Mouse (Mus musculus) hindbrain, embryonic 12.5 days (tissue): ENCODE measurements around the gene Usp20. TPM values are rescaled to one million over a fixed set of nuclear protein-coding genes. Genes with fewer than 3 reads are reported as not detected.

Source experiments
- ATAC-seq: fragments of 200-750 bp; cut with Nextera tagmentation; 2 replicates; pipeline ENCODE4 v1.8.0; 2017; ENCODE audit warnings: moderate TSS enrichment; ENCODE audit not compliant: low FRiP score
- H3K27ac ChIP-seq: fragments of 300-500 bp; sonication (generic); 2 replicates; pipeline ENCODE4 v1.5.1; 2016; ENCODE audit warnings: mild to moderate bottlenecking
- H3K27me3 ChIP-seq: fragments of 300-500 bp; sonication (generic); 2 replicates; pipeline ENCODE4 v1.6.1; 2016; ENCODE audit warnings: mild to moderate bottlenecking
- H3K36me3 ChIP-seq: fragments of 300-500 bp; sonication (generic); 2 replicates; pipeline ENCODE4 v1.6.1; 2016; ENCODE audit warnings: mild to moderate bottlenecking
- H3K4me1 ChIP-seq: fragments of 300-500 bp; sonication (generic); 2 replicates; pipeline ENCODE4 v1.6.1; 2016
- H3K4me2 ChIP-seq: fragments of 300-500 bp; sonication (generic); replicated peaks from 2 replicates; pipeline ENCODE4 v1.6.1; 2016; ENCODE audit warnings: mild to moderate bottlenecking
- H3K4me3 ChIP-seq: fragments of 300-500 bp; sonication (generic); 2 replicates; pipeline ENCODE4 v1.5.1; 2016; ENCODE audit warnings: mild to moderate bottlenecking
- H3K9ac ChIP-seq: fragments of 300-500 bp; sonication (generic); 2 replicates; pipeline ENCODE4 v1.6.1; 2016; ENCODE audit warnings: mild to moderate bottlenecking, moderate library complexity
- H3K9me3 ChIP-seq: fragments of 300-500 bp; sonication (generic); replicated peaks from 2 replicates; pipeline ENCODE4 v1.6.1; 2016; ENCODE audit warnings: mild to moderate bottlenecking
- WGBS: fragments of 180-500 bp; shearing (Covaris S2); methylation state at CpG from one replicate; pipeline ENCODE4 v1.1.7; 2016; 5-methylcytosine and 5-hydroxymethylcytosine counted together
- polyA plus RNA-seq: library from polyadenylated mRNA; unstranded; fragments of >200 nt; fragmentation: Nextera tagmentation; extraction: Ambion mirVana; gene quantifications from 2 replicates; pipeline ENCODE4 v1.2.1, GENCODE M21; 2016

Usp20 gene
- polyA plus RNA-seq, 1 experiment from 2014 or later = 37.9 TPM

DNA sequence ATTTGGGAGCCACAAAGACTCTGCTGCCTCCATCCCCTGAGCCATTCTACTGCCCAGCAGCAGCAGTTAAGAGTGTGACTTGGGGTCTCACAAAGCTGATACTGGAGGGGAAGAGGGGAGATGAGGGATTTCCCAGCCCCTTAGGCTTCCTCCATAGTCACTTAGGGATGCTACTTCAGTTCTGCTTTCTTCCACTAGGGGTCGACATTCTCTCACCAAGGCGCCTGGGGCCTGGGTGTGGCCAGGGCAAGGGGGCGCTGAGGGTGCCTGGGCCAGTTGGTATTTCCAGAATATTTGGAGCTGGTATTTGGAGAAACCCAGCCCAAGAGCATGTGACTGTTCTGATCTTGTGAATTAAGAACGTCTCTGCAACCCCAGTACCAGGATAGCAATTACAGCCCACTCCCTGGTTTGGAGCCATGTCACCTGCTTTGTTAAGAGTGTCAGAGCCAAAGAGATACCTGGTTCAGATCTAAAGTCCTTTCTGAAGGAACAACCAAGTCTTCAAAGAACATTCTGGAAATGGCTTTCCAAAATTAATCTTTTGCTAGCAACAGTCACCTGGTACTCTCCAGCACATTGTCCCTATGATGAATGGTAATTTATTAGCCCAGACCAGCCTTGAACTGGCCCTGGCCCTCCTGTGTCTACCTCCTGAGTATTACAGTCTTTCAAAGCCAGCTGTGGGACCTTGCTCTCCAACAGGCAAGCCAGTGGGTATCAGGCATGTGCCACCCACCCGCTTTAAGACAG, 42.7 kb downstream of the Usp20 start:
- Histone ChIP-seq H3K4me2 (no peak overlapping the region), H3K4me1 (no peaks in the 10 kb centered on the region), H3K4me3 (no peak overlapping the region), H3K9ac (no peak overlapping the region), H3K36me3 (peaks cover 39% of the 10 kb centered on the region), H3K9me3 (no peaks in the 10 kb centered on the region), H3K27ac (no peak overlapping the region), H3K27me3 (no peaks in the 10 kb centered on the region)
- no peak for ATAC-seq
- WGBS = 33% methylated on average over 5 of the region's 5 CpGs

DNA sequence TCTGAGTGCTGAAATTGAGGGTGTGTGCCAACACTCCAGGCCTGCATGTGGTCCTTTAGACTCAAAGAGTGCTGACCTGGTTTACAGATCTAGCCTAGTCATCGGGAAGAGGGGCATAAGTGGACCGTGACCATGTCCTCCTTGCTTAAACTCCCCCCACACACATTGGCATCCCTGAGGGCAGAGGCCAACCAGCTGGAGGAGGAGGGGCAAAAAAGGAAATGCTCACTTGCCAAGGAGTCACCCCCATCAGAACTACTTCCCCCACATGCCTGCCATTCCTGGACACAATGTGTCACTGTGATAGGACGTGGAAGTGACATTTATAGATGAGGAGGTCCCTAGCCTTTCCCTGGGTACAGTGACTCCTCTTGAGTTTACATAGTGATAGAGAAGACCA, 43.4 kb downstream of the Usp20 start:
- WGBS = 79% methylated on average over 3 of the region's 3 CpGs
- no peak for ATAC-seq

DNA sequence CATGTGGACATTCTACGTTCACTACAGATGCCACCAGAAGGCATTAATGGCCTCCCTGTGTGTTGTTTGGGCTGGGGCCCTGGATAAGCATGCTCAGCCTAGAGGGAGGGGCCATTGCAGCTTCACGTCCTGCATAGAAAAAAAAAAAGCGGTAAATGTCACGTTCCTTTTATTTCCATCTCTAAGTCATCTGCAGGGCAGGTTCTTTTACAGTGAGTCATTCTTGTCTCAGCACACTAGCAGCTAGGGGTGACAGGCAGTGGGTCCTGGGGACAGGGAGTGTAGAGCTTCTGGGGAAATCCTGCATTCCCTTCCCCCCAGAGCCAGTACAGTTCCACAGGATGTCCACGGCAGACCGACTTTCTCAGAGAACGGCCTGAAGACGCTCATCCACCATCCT, 44.6 kb downstream of the Usp20 start:
- Histone ChIP-seq H3K4me3 (no peak overlapping the region), H3K9me3 (no peaks in the 10 kb centered on the region), H3K27ac (no peak overlapping the region), H3K4me1 (no peaks in the 10 kb centered on the region), H3K27me3 (no peaks in the 10 kb centered on the region), H3K4me2 (no peak overlapping the region), H3K36me3 (peaks cover 20% of the 10 kb centered on the region), H3K9ac (no peak overlapping the region)
- ATAC-seq = no peak
- WGBS = 75% methylated on average over 8 of the region's 8 CpGs

More for the DNA sequence above, 43.4 kb downstream of the Usp20 start:
- Histone ChIP-seq H3K27ac (no peak overlapping the region), H3K9me3 (no peaks in the 10 kb centered on the region), H3K4me3 (no peak overlapping the region), H3K27me3 (no peaks in the 10 kb centered on the region), H3K9ac (no peak overlapping the region), H3K4me2 (no peak overlapping the region), H3K4me1 (no peaks in the 10 kb centered on the region), H3K36me3 (peaks cover 32% of the 10 kb centered on the region)

DNA sequence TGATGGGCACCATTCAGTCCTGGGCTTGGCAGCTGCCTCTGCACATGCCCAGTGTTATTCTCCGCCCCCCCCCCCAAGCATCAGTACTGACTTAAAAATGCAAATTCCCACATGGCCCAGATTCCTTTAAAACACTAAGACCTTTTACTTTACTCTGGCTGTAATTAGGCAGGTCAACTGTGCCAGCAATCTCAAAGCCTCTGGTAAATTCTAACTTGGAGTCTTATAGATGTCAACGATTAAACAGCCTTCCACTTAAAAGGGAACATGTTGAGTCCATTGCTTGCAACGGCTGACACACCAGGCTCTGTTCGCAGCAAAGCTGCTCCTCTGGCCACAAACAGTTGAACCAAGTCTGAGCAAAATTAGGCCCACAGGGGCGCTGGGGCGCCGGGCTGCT, 49.9 kb downstream of the Usp20 start:
- H3K27me3 ChIP-seq = no peaks in the 10 kb centered on the region
- no peaks in the 10 kb centered on the region for H3K9me3 ChIP-seq
- H3K4me2 ChIP-seq = no peak overlapping the region
- H3K36me3 ChIP-seq = peaks cover 55% of the 10 kb centered on the region
- 87% methylated on average over 7 of the region's 7 CpGs for WGBS
- H3K9ac ChIP-seq = no peak overlapping the region
- H3K4me1 ChIP-seq = no peaks in the 10 kb centered on the region
- H3K4me3 ChIP-seq = no peak overlapping the region
- no peak overlapping the region for H3K27ac ChIP-seq
- ATAC-seq = no peak

DNA sequence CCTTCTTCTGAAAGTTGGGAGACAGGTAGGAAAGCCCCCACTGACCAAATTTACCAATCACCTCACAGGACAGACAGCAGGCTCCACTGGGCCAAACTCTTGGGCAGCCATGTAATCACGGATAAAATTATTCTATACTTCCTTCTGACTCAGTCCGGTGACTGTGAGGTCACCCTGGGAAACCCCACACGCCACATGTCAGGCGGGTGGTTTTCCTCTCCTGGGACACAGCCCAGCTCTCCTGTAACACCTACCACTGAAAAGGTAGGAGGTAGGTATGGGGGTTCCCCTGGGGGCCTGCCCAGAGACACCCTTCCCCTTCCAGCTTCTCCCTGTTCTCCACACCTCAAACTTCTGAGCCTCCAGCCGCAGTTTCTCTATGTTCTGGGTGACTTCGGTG, 54.7 kb downstream of the Usp20 start:
- Histone ChIP-seq H3K9ac (no peak overlapping the region), H3K4me2 (no peak overlapping the region), H3K36me3 (peaks cover 59% of the 10 kb centered on the region), H3K27ac (no peak overlapping the region), H3K4me3 (no peak overlapping the region), H3K4me1 (no peaks in the 10 kb centered on the region), H3K27me3 (no peaks in the 10 kb centered on the region), H3K9me3 (no peaks in the 10 kb centered on the region; the same call in 1 of the 2 replicates)
- 97% methylated on average over 6 of the region's 6 CpGs for WGBS
- no peak for ATAC-seq

DNA sequence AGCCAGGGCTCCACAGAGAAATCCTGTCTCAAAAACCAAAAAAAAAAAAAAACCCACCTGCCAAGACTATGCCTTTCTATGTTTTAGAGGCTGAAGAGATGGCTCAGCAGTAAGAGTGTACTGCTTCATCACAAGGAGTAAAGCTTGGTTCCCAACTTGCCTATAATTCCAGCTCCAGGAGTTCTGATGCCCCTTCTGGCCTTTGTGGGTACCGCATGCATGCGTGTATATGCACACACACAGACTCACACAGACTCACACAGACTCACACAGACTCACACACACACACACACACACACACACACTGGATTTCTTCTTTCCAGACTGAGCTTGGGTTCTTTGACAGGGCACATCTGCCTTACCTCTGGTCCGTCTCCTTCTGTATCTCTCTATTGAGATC, 58.0 kb downstream of the Usp20 start:
- Histone ChIP-seq H3K9me3 (no peaks in the 10 kb centered on the region; the same call in 1 of the 2 replicates), H3K4me2 (no peak overlapping the region), H3K27ac (no peak overlapping the region), H3K36me3 (peaks cover 37% of the 10 kb centered on the region), H3K9ac (no peak overlapping the region), H3K27me3 (no peaks in the 10 kb centered on the region), H3K4me3 (no peak overlapping the region), H3K4me1 (no peaks in the 10 kb centered on the region)
- 99% methylated on average over 3 of the region's 3 CpGs for WGBS
- ATAC-seq = no peak

DNA sequence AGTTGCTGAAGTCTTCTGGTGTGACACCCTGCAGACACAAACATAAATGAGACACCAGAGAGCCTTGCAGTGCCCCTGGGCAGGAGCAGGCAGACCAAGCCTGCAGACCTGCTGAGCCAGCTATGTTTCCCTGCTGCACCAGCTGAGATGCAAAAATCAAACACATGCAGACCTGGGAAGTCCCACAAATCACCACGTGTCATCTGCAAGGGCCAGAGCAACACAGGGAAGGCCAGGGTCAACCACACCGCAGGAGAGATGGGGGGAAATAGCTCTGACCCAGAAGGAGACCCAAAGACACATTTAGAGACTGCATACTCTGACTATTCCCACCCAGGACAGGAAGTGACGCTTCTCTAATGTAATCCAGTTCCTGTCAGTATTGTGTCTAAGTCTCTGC, 58.4 kb downstream of the Usp20 start:
- Histone ChIP-seq H3K4me1 (no peaks in the 10 kb centered on the region), H3K9me3 (no peaks in the 10 kb centered on the region; the same call in 1 of the 2 replicates), H3K27me3 (no peaks in the 10 kb centered on the region), H3K27ac (no peak overlapping the region), H3K4me2 (no peak overlapping the region), H3K36me3 (peaks cover 32% of the 10 kb centered on the region), H3K4me3 (no peak overlapping the region), H3K9ac (no peak overlapping the region)
- ATAC-seq = no peak
- 73% methylated on average over 3 of the region's 3 CpGs for WGBS

DNA sequence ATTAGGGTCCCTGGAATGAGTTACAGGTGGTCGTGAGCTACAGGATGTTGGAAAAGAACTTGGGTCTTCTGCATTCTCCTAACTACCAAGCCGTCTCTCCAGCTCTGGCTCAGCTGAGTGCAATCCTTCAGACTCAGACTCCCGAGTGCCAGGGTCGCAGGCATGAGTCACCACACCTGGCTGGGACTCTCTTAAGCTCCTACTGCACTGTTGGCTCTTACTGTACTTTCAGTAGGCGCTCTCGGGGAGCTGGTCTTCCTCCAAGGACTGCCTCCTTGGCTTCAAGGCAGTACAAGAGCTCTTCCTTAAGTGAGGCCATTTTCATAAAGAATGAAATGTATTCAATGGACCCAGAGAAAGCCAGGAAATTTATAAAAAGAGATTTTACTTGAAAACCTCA, 59.3 kb downstream of the Usp20 start:
- H3K4me2 ChIP-seq = no peak overlapping the region
- no peak overlapping the region for H3K9ac ChIP-seq
- ATAC-seq = no peak
- H3K4me1 ChIP-seq = no peaks in the 10 kb centered on the region
- WGBS = 90% methylated on average over 6 of the region's 6 CpGs
- peaks cover 24% of the 10 kb centered on the region for H3K36me3 ChIP-seq
- H3K27me3 ChIP-seq = no peaks in the 10 kb centered on the region
- H3K27ac ChIP-seq = no peak overlapping the region
- H3K9me3 ChIP-seq = no peaks in the 10 kb centered on the region; the same call in 1 of the 2 replicates
- H3K4me3 ChIP-seq = no peak overlapping the region

DNA sequence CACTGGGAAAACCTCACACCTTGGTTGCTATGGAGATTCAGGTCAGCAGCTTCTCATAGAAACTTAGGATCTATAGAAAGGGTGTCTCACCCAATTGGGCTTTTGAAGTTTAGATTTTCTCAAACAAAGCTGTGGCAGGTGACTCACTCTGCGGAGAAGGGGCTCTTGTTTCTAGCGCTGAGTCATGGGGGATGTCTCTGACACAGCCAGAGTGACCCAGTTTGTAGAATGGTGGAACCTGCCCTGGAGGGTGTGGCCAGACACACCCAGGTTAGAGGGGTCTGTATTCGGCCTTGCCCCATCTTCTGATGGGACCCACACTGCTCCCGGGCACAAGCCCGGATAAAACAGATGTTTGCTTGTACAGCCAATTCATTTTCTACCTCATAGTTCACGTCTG, 60.8 kb downstream of the Usp20 start:
- Histone ChIP-seq H3K4me1 (no peaks in the 10 kb centered on the region), H3K9ac (no peak overlapping the region), H3K27me3 (no peaks in the 10 kb centered on the region), H3K4me3 (no peak overlapping the region), H3K27ac (no peak overlapping the region), H3K36me3 (peaks cover 18% of the 10 kb centered on the region), H3K9me3 (no peaks in the 10 kb centered on the region; the same call in 1 of the 2 replicates), H3K4me2 (no peak overlapping the region)
- WGBS = 91% methylated on average over 6 of the region's 6 CpGs
- ATAC-seq = no peak

DNA sequence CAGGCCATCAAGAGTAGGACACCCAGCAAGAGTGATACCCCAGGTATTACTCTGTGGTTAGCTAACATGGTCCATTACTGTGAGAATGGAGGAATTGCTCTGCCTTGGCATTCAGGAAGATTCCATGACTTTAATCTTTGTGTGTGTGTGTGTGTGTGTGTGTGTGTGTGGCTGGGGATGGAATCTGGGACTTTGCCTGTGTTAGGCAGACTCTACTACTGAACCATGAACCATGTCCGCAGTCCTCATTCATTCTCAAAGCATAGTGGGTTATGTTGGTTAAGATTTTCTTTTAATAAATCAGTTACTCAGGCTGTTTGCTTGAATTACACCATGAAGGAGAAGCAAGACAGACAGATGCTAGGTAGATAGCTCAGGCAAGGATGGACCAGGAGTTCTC, 61.8 kb downstream of the Usp20 start:
- H3K27me3 ChIP-seq = no peaks in the 10 kb centered on the region
- no peak overlapping the region for H3K4me2 ChIP-seq
- no peak overlapping the region for H3K4me3 ChIP-seq
- no peaks in the 10 kb centered on the region for H3K4me1 ChIP-seq
- H3K36me3 ChIP-seq = peaks cover 18% of the 10 kb centered on the region
- WGBS = 100% methylated on average over 1 of the region's 1 CpGs
- no peak for ATAC-seq
- H3K9ac ChIP-seq = no peak overlapping the region
- no peaks in the 10 kb centered on the region; the same call in 1 of the 2 replicates for H3K9me3 ChIP-seq
- no peak overlapping the region for H3K27ac ChIP-seq

DNA sequence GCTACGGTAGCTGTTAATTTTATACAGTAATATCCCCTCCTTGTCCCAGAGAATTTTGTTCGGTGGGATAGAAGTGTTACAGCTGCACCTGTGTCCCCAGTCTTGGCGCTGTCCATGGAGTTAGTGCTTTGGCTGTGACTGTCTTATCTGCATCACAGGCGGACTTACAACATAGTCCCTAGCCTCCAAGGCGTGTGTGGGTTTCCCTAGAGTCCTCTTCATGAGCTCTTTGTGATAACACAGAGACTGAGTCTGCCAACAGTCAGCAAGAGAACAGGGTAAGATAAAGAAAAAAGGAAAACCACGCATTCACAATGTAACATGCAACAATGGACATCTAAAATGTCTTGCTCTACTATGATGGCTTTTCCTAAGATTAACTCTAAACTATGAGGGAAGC, 66.0 kb downstream of the Usp20 start:
- WGBS = 91% methylated on average over 6 of the region's 6 CpGs
- no peak overlapping the region for H3K4me3 ChIP-seq
- no peak for ATAC-seq
- H3K9me3 ChIP-seq = no peaks in the 10 kb centered on the region
- no peak overlapping the region for H3K9ac ChIP-seq
- no peaks in the 10 kb centered on the region for H3K27me3 ChIP-seq
- H3K27ac ChIP-seq = no peak overlapping the region
- H3K36me3 ChIP-seq = peaks cover 9% of the 10 kb centered on the region; the same call in 1 of the 2 replicates
- H3K4me1 ChIP-seq = no peaks in the 10 kb centered on the region
- no peak overlapping the region for H3K4me2 ChIP-seq

DNA sequence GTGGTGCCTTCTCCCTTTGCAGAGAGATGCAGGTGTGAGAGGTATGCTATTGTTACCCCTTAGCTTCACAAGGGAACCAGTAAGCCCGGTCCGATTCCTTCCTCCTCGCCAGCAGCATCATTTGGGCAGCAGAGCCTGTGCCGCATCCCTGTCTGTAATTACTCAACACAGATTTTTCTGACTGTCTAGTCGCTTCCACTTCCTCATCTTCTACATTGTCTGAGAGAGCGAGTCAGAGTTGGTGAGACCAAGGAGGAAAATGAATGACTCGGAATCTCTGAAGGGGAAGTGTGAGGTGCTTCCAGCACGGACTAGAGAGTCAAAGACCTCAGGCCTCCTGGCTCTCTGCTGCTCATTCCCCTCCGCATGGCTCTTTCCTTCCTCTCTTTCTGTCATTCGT, 70.4 kb downstream of the Usp20 start:
- no peaks in the 10 kb centered on the region for H3K27me3 ChIP-seq
- H3K9ac ChIP-seq = no peak overlapping the region
- H3K4me1 ChIP-seq = no peaks in the 10 kb centered on the region
- peaks cover 40% of the 10 kb centered on the region for H3K36me3 ChIP-seq
- H3K9me3 ChIP-seq = no peaks in the 10 kb centered on the region
- no peak overlapping the region for H3K27ac ChIP-seq
- H3K4me3 ChIP-seq = no peak overlapping the region
- H3K4me2 ChIP-seq = no peak overlapping the region
- 89% methylated on average over 10 of the region's 10 CpGs for WGBS
- no peak for ATAC-seq

DNA sequence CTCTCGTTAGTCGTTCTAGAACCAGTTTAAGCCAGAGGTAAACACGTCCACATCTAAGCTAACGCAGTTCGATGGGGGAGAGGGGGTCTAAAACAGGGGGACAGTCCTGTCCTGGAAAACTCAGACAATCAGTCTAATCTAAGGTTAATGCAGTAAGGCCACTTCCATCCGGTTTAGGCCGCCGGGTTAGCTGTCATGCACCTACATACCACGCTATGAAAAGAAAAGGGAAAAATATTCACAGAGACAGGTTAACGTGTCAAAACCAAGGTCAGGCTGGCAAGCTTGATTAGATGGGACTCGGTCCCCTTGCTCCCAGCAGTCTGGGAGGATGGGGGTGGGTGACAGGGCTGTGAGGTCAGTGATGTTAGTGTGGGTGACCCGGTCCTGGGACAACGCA, 71.3 kb downstream of the Usp20 start:
- no peak overlapping the region for H3K9ac ChIP-seq
- no peaks in the 10 kb centered on the region for H3K4me1 ChIP-seq
- no peak overlapping the region for H3K4me2 ChIP-seq
- WGBS = 95% methylated on average over 13 of the region's 13 CpGs
- no peak for ATAC-seq
- no peak overlapping the region for H3K27ac ChIP-seq
- no peaks in the 10 kb centered on the region for H3K9me3 ChIP-seq
- no peak overlapping the region for H3K4me3 ChIP-seq
- H3K27me3 ChIP-seq = no peaks in the 10 kb centered on the region
- H3K36me3 ChIP-seq = peaks cover 40% of the 10 kb centered on the region
